Mouse (Mus musculus): Measurements from ENCODE around the gene Tjp2.

DNA sequence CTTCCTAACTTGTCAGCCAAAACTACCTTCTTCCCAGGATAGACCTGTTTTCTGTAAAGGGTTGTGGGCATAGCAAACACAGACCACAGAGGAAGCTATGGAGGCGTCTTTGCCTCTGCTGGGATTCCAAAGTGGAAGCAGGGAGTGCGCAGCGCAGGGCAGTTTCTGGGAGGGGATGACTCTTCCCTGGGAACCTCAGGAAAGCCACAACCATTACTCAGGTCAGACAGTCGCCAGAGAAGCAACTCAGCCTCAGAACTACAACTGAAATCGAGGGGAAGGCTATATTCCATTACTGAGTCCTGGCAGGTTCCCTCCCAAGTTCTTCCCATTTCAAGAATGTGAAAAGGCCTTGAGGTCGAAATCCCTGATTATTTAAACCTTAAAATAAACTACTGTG lies 51.8 kb downstream of the Tjp2 start:
- TF ChIP-seq CTCF (IDR thresholded peaks at IDR 0.05; ENCODE audit: borderline replicate concordance, control insufficient read depth, extremely low read depth, insufficient read depth, low read length, poor library complexity) = no peak
- TF ChIP-seq POLR2A (IDR thresholded peaks at IDR 0.05; ENCODE audit: control insufficient read depth, extremely low read depth, insufficient read depth, low read length, poor library complexity) = no peak

All from thymus, adult 2 months (tissue).